Mouse (Mus musculus) lung, postnatal 0 days (tissue): Measurements from ENCODE around the gene Pou6f1. TPM values are rescaled to one million over a fixed set of nuclear protein-coding genes. Genes with fewer than 3 reads are reported as not detected.

Source experiments
- ATAC-seq: fragments of 200-750 bp; cut with Nextera tagmentation; 2 replicates; pipeline ENCODE4 v1.8.0; 2017; ENCODE audit warnings: moderate library complexity
- DNase-seq: peaks from one replicate; pipeline ENCODE4 v3.0.0-alpha.2; 2016; ENCODE audit warnings: low spot score
- H3K27ac ChIP-seq: fragments of 300-500 bp; sonication (generic); 2 replicates; pipeline ENCODE4 v1.5.1; 2014; ENCODE audit warnings: antibody characterized with exemption, mild to moderate bottlenecking, low read length, mixed read lengths
- H3K27me3 ChIP-seq: fragments of 300-500 bp; sonication (generic); replicated peaks from 2 replicates; pipeline ENCODE4 v1.6.1; 2014; ENCODE audit warnings: low read length, mixed read lengths; ENCODE audit not compliant: insufficient read depth
- H3K36me3 ChIP-seq: fragments of 300-500 bp; sonication (generic); 2 replicates; pipeline ENCODE4 v1.6.1; 2014; ENCODE audit warnings: low read length, mixed read lengths; ENCODE audit not compliant: insufficient read depth
- H3K4me1 ChIP-seq: fragments of 300-500 bp; sonication (generic); 2 replicates; pipeline ENCODE4 v1.6.1; 2014; ENCODE audit warnings: antibody characterized with exemption, low read depth, low read length, mixed read lengths; ENCODE audit not compliant: insufficient read depth
- H3K4me2 ChIP-seq: fragments of 300-500 bp; sonication (generic); replicated peaks from 2 replicates; pipeline ENCODE4 v1.6.1; 2014; ENCODE audit warnings: low read depth, mild to moderate bottlenecking, low read length, moderate library complexity, mixed read lengths
- H3K4me3 ChIP-seq: fragments of 300-500 bp; sonication (generic); 2 replicates; pipeline ENCODE4 v1.5.1; 2014; ENCODE audit warnings: low read depth, low read length
- H3K9ac ChIP-seq: fragments of 300-500 bp; sonication (generic); replicated peaks from 2 replicates; pipeline ENCODE4 v1.6.1; 2014; ENCODE audit warnings: low read depth, mild to moderate bottlenecking
- H3K9me3 ChIP-seq: fragments of 300-500 bp; sonication (generic); 2 replicates; pipeline ENCODE4 v1.6.1; 2016; ENCODE audit warnings: low read length, mixed read lengths
- CTCF ChIP-seq: IDR thresholded peaks from 2 replicates; pipeline ENCODE4 v1.5.1; 2016; ENCODE audit warnings: antibody characterized with exemption, mild to moderate bottlenecking
- EP300 ChIP-seq: IDR thresholded peaks from 2 replicates; pipeline ENCODE4 v1.6.1; 2016; ENCODE audit warnings: antibody characterized with exemption, mild to moderate bottlenecking, control low read depth
- WGBS: fragments of 180-500 bp; shearing (Covaris S2); extraction: QIAGEN DNeasy Blood & Tissue Kit; methylation state at CpG from one replicate; pipeline ENCODE4 v1.1.7; 2014; 5-methylcytosine and 5-hydroxymethylcytosine counted together
- polyA plus RNA-seq: library from polyadenylated mRNA; unstranded; fragments of >200 nt; fragmentation: Nextera tagmentation; extraction: Ambion mirVana; gene quantifications from 2 replicates; pipeline ENCODE4 v1.2.1, GENCODE M21; 2015

The Pou6f1 gene
- polyA plus RNA-seq, 1 experiment from 2014 or later, result 7.6 TPM

DNA sequence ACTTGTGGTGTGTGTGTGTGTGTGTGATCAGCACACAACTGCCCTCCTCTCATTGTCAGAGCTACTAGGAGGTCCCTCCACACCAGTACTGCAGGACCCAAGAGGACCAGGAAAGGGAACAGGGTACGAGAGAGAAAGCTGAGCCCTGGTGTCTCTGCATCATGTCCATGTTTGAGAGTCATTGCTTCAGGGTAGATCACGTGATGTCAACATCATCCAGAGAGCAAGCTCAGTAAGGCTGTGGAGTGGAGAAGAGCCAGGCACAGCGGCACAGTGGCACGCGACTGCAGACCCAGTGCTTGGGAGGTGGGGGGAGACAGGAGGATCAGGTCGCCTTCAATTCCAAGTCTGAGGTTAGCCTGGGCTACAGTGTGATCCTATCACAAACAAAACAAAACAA lies 23.4 kb downstream of the Pou6f1 start:
- Histone ChIP-seq H3K9me3 (no peaks in the 10 kb centered on the region), H3K36me3 (0 out of 2 replicates have a peak, but pooled peaks cover 5% of the 10 kb centered on the region), H3K27me3 (no peaks in the 10 kb centered on the region), H3K4me2 (no peak overlapping the region), H3K27ac (no peak overlapping the region), H3K9ac (no peak overlapping the region), H3K4me1 (peaks cover 11% of the 10 kb centered on the region; the same call in 1 of the 2 replicates), H3K4me3 (no peak overlapping the region)
- no peak for DNase-seq
- 92% methylated on average over 6 of the region's 6 CpGs for WGBS
- TF ChIP-seq EP300 (no peak), CTCF (no peak)
- no peak for ATAC-seq

- Histone ChIP-seq H3K4me1 (peaks cover 11% of the 10 kb centered on the region; the same call in 1 of the 2 replicates), H3K4me3 (no peak overlapping the region), H3K36me3 (0 out of 2 replicates have a peak, but pooled peaks cover under 1% of the 10 kb centered on the region), H3K9ac (no peak overlapping the region), H3K27ac (peak overlapping the region; percentile 71), H3K9me3 (no peaks in the 10 kb centered on the region), H3K27me3 (no peaks in the 10 kb centered on the region), H3K4me2 (no peak overlapping the region)
- DNase-seq (no peak), ATAC-seq (no peak)
- 82% methylated on average over 12 of the region's 12 CpGs for WGBS
- TF ChIP-seq CTCF (no peak), EP300 (no peak)
Observed at GRCm38 (mm10) chr15:100575366-100575765, 24.4 kb downstream of the Pou6f1 start.

GRCm38 (mm10) chr15:100574378-100574777 lies 25.4 kb downstream of the Pou6f1 start:
- peak overlapping the region; percentile 71 for H3K27ac ChIP-seq
- ATAC-seq (peak; percentile 46), DNase-seq (peak; percentile 9)
- H3K9me3 ChIP-seq, result no peaks in the 10 kb centered on the region
- 43% methylated on average over 2 of the region's 2 CpGs for WGBS
- 0 out of 2 replicates have a peak overlapping the region, but pooled peaks have one; percentile 16 for H3K9ac ChIP-seq
- TF ChIP-seq CTCF, result no peak
- TF ChIP-seq EP300, result no peak
- H3K4me3 ChIP-seq, result no peak overlapping the region
- no peak overlapping the region for H3K4me2 ChIP-seq
- H3K27me3 ChIP-seq, result no peaks in the 10 kb centered on the region
- no peaks in the 10 kb centered on the region for H3K36me3 ChIP-seq
- H3K4me1 ChIP-seq, result peaks cover 11% of the 10 kb centered on the region; the same call in 1 of the 2 replicates

DNA sequence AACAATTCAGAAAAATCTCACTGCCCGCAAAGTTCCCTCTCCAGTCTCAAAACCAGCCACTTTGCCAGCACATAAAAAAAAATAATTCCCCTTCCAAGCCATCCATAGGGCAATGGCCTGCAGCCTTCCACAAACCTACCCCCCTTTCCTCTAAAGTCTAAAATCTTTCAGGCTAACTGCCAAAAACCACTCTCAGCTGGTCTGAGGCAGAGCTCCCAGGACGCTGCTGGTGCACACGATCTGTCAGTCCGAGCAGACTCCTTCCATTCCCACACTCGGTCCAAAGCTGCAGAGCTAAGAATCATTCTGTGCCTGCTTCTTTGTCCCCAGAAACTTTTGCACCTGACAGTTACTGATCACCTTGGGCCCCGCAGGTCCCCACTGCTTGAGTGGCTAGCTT lies 25.8 kb downstream of the Pou6f1 start:
- 13% methylated on average over 6 of the region's 6 CpGs for WGBS
- DNase-seq, result peak; percentile 69

DNA sequence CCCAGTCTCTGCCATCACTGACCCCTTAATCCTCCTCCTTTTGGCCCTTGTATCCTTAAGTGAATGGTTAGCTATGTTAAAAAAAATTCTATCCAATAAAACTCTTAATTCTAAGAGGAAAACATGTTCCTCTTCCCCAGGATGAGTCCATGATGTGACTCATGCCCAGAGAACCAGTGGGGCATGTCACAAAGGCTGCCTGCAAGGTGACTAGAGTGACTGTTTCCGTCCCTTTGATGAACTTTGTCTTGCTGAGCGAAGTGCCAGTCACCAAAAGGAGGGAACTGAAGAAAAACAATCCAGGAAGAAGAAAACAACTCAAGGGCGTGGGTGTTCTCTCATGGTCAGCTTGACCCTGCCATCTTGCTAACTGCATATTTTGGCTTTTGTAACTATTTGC lies 30.5 kb downstream of the Pou6f1 start:
- no peak overlapping the region for H3K9ac ChIP-seq
- no peak for ATAC-seq
- no peak overlapping the region for H3K4me3 ChIP-seq
- no peak for DNase-seq
- WGBS, result 57% methylated on average over 3 of the region's 3 CpGs
- no peak overlapping the region for H3K4me2 ChIP-seq
- no peak overlapping the region for H3K27ac ChIP-seq
- TF ChIP-seq EP300 (no peak), CTCF (no peak)
- H3K4me1 ChIP-seq, result peaks cover 9% of the 10 kb centered on the region; the same call in 1 of the 2 replicates
- H3K36me3 ChIP-seq, result no peaks in the 10 kb centered on the region
- no peaks in the 10 kb centered on the region for H3K27me3 ChIP-seq
- H3K9me3 ChIP-seq, result no peaks in the 10 kb centered on the region

More for the DNA sequence above, 25.8 kb downstream of the Pou6f1 start:
- TF ChIP-seq EP300 (no peak), CTCF (no peak)
- ATAC-seq, result peak; percentile 72
- Histone ChIP-seq H3K9me3 (no peaks in the 10 kb centered on the region), H3K4me2 (no peak overlapping the region), H3K36me3 (no peaks in the 10 kb centered on the region), H3K27me3 (no peaks in the 10 kb centered on the region), H3K27ac (peak overlapping the region; percentile 71), H3K4me1 (peaks cover 11% of the 10 kb centered on the region; the same call in 1 of the 2 replicates), H3K9ac (0 out of 2 replicates have a peak overlapping the region, but pooled peaks have one; percentile 16), H3K4me3 (no peak overlapping the region)

DNA sequence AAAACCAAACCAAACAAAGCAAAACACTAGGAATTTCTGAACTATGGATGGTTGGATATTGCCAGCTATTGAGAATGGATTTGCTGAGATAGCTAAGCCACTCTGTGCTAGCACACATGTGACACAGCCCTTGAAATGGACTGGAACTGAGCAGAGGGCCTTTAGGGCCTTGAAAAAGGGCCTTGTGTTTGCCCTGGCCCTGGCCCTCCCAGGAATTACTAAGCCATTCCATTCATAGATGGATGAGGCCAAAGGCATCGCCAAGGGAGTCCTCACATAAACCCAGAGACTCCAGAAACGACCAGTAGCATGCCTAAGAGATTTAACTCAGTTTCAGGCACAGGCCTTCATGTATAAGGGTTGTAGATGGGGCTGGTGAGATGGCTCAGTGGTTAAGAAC lies 33.3 kb downstream of the Pou6f1 start:
- H3K27ac ChIP-seq, result no peak overlapping the region
- no peaks in the 10 kb centered on the region for H3K9me3 ChIP-seq
- no peak overlapping the region for H3K4me2 ChIP-seq
- no peak for ATAC-seq
- H3K27me3 ChIP-seq, result no peaks in the 10 kb centered on the region
- DNase-seq, result no peak
- H3K36me3 ChIP-seq, result no peaks in the 10 kb centered on the region
- no peak overlapping the region for H3K4me3 ChIP-seq
- no peak overlapping the region for H3K9ac ChIP-seq
- TF ChIP-seq CTCF, result no peak
- no peak for TF ChIP-seq EP300
- 53% methylated on average over 2 of the region's 2 CpGs for WGBS
- H3K4me1 ChIP-seq, result no peaks in the 10 kb centered on the region
